Mouse (Mus musculus) layer of hippocampus, postnatal 25 days (tissue): ENCODE measurements around the gene Mfsd4a. TPM values are rescaled to one million over a fixed set of nuclear protein-coding genes. Genes with fewer than 3 reads are reported as not detected.

ENCODE experiments used
- DNase-seq, 2 experiments: peaks; one replicate each; pipeline ENCODE4 v3.0.0; 2022; ENCODE audit warnings: mixed read lengths in 2 of 2, low spot score in 1 of 2; ENCODE audit errors: extremely low spot score in 1 of 2
- total RNA-seq, 2 experiments: library from RNA; stranded (reverse); gene quantifications; 2 replicates each; pipeline ENCODE4 v1.2.3; 2021

The Mfsd4a gene
- total RNA-seq, 2 experiments from 2014 or later: 61.3 to 72.8 TPM

- no peak for DNase-seq
Observed at GRCm38 (mm10) chr1:132069436-132069835, 1.6 kb upstream of the Mfsd4a start.

- no peak for DNase-seq
Observed at GRCm38 (mm10) chr1:132065475-132066172, 2.2 kb downstream of the Mfsd4a start.

- no peak for DNase-seq
Observed at GRCm38 (mm10) chr1:132065001-132065400, 2.9 kb downstream of the Mfsd4a start.

- no peak for DNase-seq
Observed at GRCm38 (mm10) chr1:132063096-132063495, 4.8 kb downstream of the Mfsd4a start.

- no peak for DNase-seq
Observed at GRCm38 (mm10) chr1:132061750-132062541, 5.9 kb downstream of the Mfsd4a start.

- DNase-seq: no peak
Observed at GRCm38 (mm10) chr1:132060036-132060769, 7.7 kb downstream of the Mfsd4a start.

- DNase-seq: no peak
Observed at GRCm38 (mm10) chr1:132058558-132058957, 9.3 kb downstream of the Mfsd4a start.

GRCm38 (mm10) chr1:132055054-132055664 is 12.7 kb downstream of the Mfsd4a start:
- no peak for DNase-seq

GRCm38 (mm10) chr1:132054387-132054786 is 13.5 kb downstream of the Mfsd4a start:
- no peak for DNase-seq

GRCm38 (mm10) chr1:132051746-132052145 is 16.1 kb downstream of the Mfsd4a start:
- no peak for DNase-seq

GRCm38 (mm10) chr1:132046143-132046735 is 21.6 kb downstream of the Mfsd4a start:
- peak; percentile 56 to 73 for DNase-seq

- DNase-seq: no peak
Observed at GRCm38 (mm10) chr1:132043759-132044158, 24.1 kb downstream of the Mfsd4a start.

GRCm38 (mm10) chr1:132040201-132040621 is 27.7 kb downstream of the Mfsd4a start:
- DNase-seq: no peak

GRCm38 (mm10) chr1:132038753-132039152 is 29.1 kb downstream of the Mfsd4a start:
- no peak for DNase-seq

- DNase-seq: no peak
Observed at GRCm38 (mm10) chr1:132037746-132038145, 30.1 kb downstream of the Mfsd4a start.

- DNase-seq: no peak
Observed at GRCm38 (mm10) chr1:132032172-132032571, 35.7 kb downstream of the Mfsd4a start.

- no peak for DNase-seq
Observed at GRCm38 (mm10) chr1:132030574-132030973, 37.3 kb downstream of the Mfsd4a start.

GRCm38 (mm10) chr1:132028413-132028812 is 39.4 kb downstream of the Mfsd4a start:
- DNase-seq: no peak

GRCm38 (mm10) chr1:132027978-132028377 is 39.9 kb downstream of the Mfsd4a start:
- no peak for DNase-seq

- DNase-seq: no peak
Observed at GRCm38 (mm10) chr1:132026925-132027646, 40.8 kb downstream of the Mfsd4a start.
